Mouse (Mus musculus): ENCODE measurements around the gene Traf3ip2. TPM values are rescaled to one million over a fixed set of nuclear protein-coding genes. Genes with fewer than 3 reads are reported as not detected.
A peak's percentile ranks its signal among the peaks of the same experiment; 100 is the strongest.

Gene Traf3ip2
- polyA plus RNA-seq (2017; shearing (Covaris generic)) = 10 to 100 TPM; 33.8 to 34.0 TPM

GRCm38 (mm10) chr10:39612633-39612988, at the start of gene Traf3ip2:
TSS of gene Traf3ip2 (plus strand) at chr10:39612934.
- no peak for ATAC-seq

GRCm38 (mm10) chr10:39563552-39564223, 49.0 kb upstream of the Traf3ip2 start:
- ATAC-seq = no peak

DNA sequence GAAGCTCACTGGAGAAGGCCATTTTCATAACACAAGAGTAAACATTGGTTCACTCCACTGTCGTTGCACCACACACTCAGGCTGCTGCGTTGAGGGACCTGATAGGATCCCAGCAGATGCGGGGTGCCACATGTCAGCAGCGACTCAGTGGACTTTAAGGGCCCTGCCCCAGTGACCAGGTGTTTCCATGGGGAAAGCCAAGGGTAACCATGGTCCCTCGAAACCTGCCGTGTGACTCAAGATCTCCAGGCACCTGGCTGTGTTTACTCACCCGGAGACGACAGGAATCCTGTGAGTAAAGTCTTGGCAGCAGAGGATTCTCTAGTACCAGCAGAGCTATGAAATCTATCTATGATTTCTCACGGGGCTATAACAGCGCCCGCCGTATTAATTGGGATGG, 45.8 kb upstream of the Traf3ip2 start:
- no peak for ATAC-seq

DNA sequence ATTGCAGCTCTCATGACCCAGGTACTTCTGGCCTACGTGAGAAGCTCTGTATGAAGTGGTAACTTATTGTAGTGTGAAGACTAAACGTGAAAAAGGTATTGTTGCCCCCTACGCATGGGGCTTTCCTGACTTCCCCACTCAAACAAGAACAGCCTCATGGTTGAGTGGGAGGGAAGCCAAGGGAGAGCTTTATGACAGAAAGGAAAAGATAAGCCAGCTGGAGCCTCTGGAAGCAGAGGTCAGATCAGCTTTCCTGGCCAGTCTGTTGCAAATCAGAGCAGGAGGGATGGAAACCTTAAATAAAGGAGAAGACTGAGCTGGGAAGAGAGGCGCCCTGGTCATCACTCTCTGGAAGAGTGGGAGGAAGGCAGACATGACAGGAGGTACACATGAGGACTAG, 43.7 kb upstream of the Traf3ip2 start:
- ATAC-seq = no peak

GRCm38 (mm10) chr10:39571011-39571410, 41.7 kb upstream of the Traf3ip2 start:
- no peak for ATAC-seq

GRCm38 (mm10) chr10:39572050-39572671, 40.6 kb upstream of the Traf3ip2 start:
- ATAC-seq = no peak

GRCm38 (mm10) chr10:39572672-39573051, 40.1 kb upstream of the Traf3ip2 start:
- no peak for ATAC-seq

- no peak for ATAC-seq
Observed at GRCm38 (mm10) chr10:39576466-39576865, 36.3 kb upstream of the Traf3ip2 start.

DNA sequence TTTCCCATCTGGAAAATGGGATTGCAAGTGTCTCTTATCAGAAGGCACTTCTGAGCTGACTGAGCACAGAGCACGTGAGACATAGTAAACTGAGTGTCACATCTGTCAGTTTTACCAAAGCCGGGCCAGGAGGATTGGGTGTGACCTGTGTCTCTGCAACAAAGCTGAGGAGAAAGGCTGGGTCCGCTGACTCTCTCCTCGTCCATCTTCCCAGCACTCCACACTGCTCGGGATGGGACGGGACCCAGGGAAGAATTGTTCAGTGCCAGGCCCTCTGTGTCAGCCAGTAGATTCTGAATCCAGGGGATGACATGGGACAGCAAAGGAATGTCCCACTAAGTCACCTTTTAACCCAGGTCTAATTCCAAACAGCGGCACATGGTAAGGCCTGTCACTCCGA, 32.3 kb upstream of the Traf3ip2 start:
- no peak for ATAC-seq

DNA sequence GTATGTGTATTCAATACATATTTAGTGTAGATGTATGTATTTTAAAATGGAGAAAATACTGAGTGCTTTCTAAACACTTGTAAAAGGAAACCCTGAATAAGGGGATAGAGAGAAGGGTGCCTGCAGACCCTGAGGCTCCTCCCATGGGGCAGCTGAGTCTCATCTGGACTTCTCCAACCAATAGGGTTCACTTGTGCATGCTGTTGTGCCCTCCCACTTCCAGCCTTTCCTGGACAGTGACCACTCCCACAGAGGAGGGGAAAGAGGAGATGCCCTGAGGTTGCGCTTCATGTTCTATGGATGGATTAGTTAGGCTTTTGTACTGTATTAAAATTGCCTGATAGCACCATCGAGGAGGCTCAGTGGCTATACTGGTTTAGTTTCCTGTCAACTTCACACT, 30.3 kb upstream of the Traf3ip2 start:
- no peak for ATAC-seq

DNA sequence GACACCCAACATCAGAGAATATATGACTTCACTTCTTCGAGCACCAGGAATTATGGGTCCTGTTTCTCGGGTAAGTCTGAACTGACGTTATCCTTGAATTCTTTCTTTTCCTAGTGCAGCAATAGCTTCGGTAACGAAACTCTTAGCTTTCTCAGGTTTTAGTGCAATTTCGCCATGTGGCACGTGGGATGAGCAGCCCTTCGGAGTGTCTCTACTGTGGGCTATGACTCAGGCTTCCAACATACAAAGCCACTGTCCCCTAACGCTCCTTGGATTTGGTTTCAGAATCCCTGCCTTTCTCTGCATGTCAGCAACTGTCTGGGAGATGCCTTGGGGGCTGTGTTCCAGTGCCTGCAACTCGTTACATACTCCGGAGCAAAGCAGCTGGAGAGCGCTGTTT, 29.0 kb upstream of the Traf3ip2 start:
- ATAC-seq = no peak

- ATAC-seq = no peak
Observed at GRCm38 (mm10) chr10:39587290-39587925, 25.3 kb upstream of the Traf3ip2 start.

DNA sequence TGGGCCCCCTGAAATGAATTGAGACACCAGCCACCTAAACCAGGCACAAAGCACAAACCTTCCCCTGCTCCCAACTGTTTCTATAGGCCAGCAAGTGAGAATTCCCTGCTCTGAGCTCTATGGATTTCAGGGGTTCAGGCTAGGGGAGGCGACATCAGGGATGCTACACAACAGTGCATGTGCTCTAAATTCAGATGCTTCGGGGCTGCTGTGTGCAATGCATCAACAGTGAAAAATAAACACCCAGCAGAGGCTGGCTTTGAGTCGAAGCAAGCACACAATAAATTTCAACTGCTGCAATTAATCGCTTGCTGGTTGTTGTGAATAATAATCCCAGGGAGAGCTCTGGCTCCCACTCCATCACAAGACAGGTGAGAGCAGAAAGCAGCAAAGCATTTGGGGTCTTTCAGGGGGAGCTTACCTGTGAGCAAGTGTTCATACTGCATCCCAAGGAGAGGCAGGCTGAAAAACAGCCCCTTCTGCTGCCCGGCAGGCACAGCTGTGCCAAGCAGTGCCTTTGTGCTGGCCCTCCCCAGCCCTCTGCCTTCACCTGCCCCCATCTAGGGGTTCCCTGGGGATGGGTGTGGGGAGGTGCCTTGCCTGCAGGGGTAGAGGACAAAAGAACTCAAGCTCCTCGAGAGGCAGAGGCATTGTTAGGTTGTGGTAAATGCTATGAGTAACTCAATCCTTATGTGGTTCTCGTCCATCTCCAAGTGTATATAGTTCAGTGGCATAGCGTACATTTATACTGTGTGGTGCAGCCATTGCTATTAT, 24.6 kb upstream of the Traf3ip2 start:
- ATAC-seq = no peak

- ATAC-seq = no peak
Observed at GRCm38 (mm10) chr10:39589765-39590546, 22.8 kb upstream of the Traf3ip2 start.

DNA sequence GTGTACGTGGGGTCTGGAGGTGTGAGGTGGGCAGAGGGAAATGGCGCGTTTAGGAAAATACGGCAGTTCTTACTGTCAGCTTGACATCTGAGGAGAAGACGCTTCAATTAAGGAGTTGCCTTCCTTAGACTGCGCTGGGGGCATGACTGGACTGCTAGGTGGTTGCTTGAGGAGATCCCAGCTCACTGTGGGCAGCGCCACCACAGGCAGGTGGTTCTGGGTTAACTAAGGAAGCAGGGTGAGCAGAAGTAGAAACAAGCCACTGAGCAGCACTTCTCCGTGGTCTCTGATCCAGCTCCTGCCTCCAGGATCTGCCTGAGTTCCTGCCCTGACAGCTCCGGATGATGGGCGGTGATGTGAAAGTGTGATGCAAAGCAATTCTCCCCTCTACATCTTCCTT, 22.1 kb upstream of the Traf3ip2 start:
- ATAC-seq = no peak

DNA sequence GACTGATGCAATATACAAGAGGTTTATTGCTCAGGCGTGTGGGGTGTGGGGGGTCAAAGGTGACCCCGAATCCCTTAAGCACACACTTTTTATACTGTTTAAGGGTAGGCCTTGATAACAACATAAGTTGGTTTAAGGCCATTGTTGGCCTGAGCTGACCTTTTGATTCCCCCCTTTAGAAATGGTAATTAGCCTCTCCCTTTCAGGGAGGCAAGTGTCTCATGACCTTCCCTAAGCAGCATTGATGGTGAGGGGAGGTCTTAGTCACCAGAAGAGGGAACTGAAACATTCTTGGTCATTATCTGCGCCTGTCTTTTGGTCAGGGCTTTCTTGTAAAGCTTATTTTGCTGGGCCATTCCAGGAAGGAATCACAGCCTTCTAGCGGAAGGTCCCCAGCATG, 20.2 kb upstream of the Traf3ip2 start:
- no peak for ATAC-seq

GRCm38 (mm10) chr10:39594716-39595115, 18.0 kb upstream of the Traf3ip2 start:
- no peak for ATAC-seq

DNA sequence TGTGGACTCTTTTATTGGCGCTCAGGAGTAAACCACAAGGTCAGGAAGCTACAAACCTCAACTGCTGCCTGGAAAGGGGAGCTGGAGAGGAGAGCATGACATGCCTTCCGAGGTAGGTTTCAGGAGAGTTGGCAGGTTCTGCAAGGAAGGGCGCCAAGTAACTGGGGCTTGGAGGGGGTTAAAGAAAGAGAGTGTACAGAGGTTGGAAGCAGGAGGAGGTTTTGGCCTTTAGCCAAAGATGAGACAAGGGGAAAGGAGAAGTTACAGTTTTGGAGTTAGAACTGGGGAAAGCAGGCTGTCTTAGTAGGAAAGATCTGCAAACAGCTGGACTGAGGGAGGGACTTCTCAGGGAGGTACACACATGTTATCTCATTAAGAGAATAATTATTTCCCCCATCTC, 16.9 kb upstream of the Traf3ip2 start:
- ATAC-seq = no peak

- no peak for ATAC-seq
Observed at GRCm38 (mm10) chr10:39597116-39597791, 15.5 kb upstream of the Traf3ip2 start.

- no peak for ATAC-seq
Observed at GRCm38 (mm10) chr10:39597792-39598183, 14.9 kb upstream of the Traf3ip2 start.

DNA sequence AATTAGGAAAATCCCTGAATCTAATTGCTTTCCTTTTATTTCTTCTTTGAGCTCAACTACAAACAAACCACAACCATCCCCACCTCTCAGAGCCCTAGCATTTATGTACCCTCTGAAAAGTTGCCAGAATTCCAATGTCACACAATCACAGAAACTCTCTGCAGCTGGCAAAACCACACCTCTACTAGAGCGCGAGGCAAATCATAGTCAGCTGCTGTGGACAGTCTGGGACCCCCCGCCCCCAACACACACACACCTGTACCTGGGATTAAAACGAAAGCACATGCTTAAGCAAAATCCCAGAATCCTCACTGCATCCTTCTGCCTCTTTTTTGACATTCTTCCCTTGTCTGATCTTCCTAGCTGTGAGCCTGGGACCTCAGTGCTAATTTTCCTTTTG, 13.1 kb upstream of the Traf3ip2 start:
- no peak for ATAC-seq

- peak; percentile 91 for ATAC-seq
Observed at GRCm38 (mm10) chr10:39600115-39600514, 12.6 kb upstream of the Traf3ip2 start.
